23 mouse cellular contexts compared by ENCODE assay signal in genomic region chr2:170042471-170043213, GRCm38 (mm10).
DNase-seq lines count a peak whose midpoint lies in the region; ATAC-seq lines count a peak whose summit lies in the region.
"Had no signal": no experiment of that assay in that cellular context is flagged by ENCODE, and none has a peak within 500 bp of the region (broad histone marks: within the 10 kb centered on the region; RNA-seq: fewer than 3 reads in every experiment).

No protein-coding gene starts in this region.

- H3K9ac ChIP-seq in forebrain, embryonic 16.5 days (replicated peaks; ENCODE audit: low read depth, low read length) = no peak overlapping the region
- no peak overlapping the region for H3K9ac ChIP-seq in kidney, embryonic 16.5 days (replicated peaks; ENCODE audit: low read length)
- H3K9ac ChIP-seq: embryonic facial prominence, embryonic 15.5 days; heart, embryonic 15.5 days; neural tube, embryonic 13.5 days had no signal

- intact Hi-C loops in heart, postnatal 36 days (cut with DNase I) = no loop called here

- no peak for ATAC-seq in forebrain, embryonic 16.5 days
- no peak for ATAC-seq in kidney, embryonic 16.5 days (ENCODE audit: low FRiP score, low TSS enrichment)
- ATAC-seq: hindbrain, postnatal 0 days had no signal

- WGBS in forebrain, embryonic 16.5 days = 81% methylated on average over 12 of the region's 12 CpGs
- WGBS in kidney, embryonic 16.5 days = 85% methylated on average over 12 of the region's 12 CpGs

- no peak overlapping the region for H3K4me2 ChIP-seq in forebrain, embryonic 16.5 days (ENCODE audit: low read length)
- no peak overlapping the region for H3K4me2 ChIP-seq in kidney, embryonic 16.5 days (replicated peaks; ENCODE audit: low read depth, low read length)
- H3K4me2 ChIP-seq: embryonic facial prominence, embryonic 15.5 days; heart, embryonic 15.5 days; midbrain, embryonic 11.5 days; neural tube, embryonic 13.5 days had no signal

- peak; percentile 22 to 43 for DNase-seq in adrenal gland, postnatal 36 days
- no peak for DNase-seq in adrenal gland, adult 18-20 months (ENCODE audit: low spot score in 2 of 2)
- peak; percentile 33 for DNase-seq in thymus, postnatal 4 days
- DNase-seq in thymus, adult 18-20 months = no peak
- peak; percentile 82 for DNase-seq in ZHBTc4 (ENCODE audit: low read depth, low spot score)
- no peak for DNase-seq in heart, postnatal 36 days
- DNase-seq: adrenal gland, adult 2 months; cerebellum, adult 11 months; cerebellum, postnatal 10 days; gastrocnemius, postnatal 25 days; kidney, adult 11 months; layer of hippocampus, postnatal 36 days; lung, adult 2 months; right cerebral cortex, adult 18-20 months had no signal

- no peak overlapping the region for H3K27ac ChIP-seq in forebrain, embryonic 16.5 days (ENCODE audit: low read length)
- H3K27ac ChIP-seq in kidney, embryonic 16.5 days (ENCODE audit: low read length) = no peak overlapping the region
- H3K27ac ChIP-seq: heart, embryonic 15.5 days; hindbrain, embryonic 10.5 days; hindbrain, postnatal 0 days; macrophage; neural tube, embryonic 13.5 days had no signal

- no peaks in the 10 kb centered on the region for H3K36me3 ChIP-seq in forebrain, embryonic 16.5 days (ENCODE audit: control insufficient read depth, insufficient read depth)
- no peaks in the 10 kb centered on the region; the same call in 1 of the 2 replicates for H3K36me3 ChIP-seq in kidney, embryonic 16.5 days (ENCODE audit: insufficient read depth, low read length)
- H3K36me3 ChIP-seq: embryonic facial prominence, embryonic 15.5 days; heart, embryonic 15.5 days; hindbrain, embryonic 10.5 days; neural tube, embryonic 13.5 days had no signal

- peaks cover 37% of the 10 kb centered on the region for H3K27me3 ChIP-seq in forebrain, embryonic 16.5 days (replicated peaks; ENCODE audit: control insufficient read depth, insufficient read depth, low read length)
- no peaks in the 10 kb centered on the region for H3K27me3 ChIP-seq in kidney, embryonic 16.5 days (ENCODE audit: insufficient read depth, low read length)
- H3K27me3 ChIP-seq: embryonic facial prominence, embryonic 15.5 days; heart, embryonic 15.5 days; neural tube, embryonic 13.5 days had no signal

- H3K4me3 ChIP-seq in forebrain, embryonic 16.5 days (replicated peaks; ENCODE audit: low read length) = no peak overlapping the region
- no peak overlapping the region for H3K4me3 ChIP-seq in kidney, embryonic 16.5 days (ENCODE audit: low read length)
- H3K4me3 ChIP-seq: embryonic facial prominence, embryonic 15.5 days; heart, embryonic 15.5 days; hindbrain, embryonic 10.5 days; neural tube, embryonic 13.5 days had no signal

- 0 out of 2 replicates have a peak, but pooled peaks cover 3% of the 10 kb centered on the region for H3K9me3 ChIP-seq in forebrain, embryonic 16.5 days (ENCODE audit: control insufficient read depth, low read length)
- no peaks in the 10 kb centered on the region; the same call in 1 of the 2 replicates for H3K9me3 ChIP-seq in kidney, embryonic 16.5 days (ENCODE audit: low read length)
- H3K9me3 ChIP-seq: embryonic facial prominence, embryonic 15.5 days; heart, embryonic 15.5 days had no signal

- H3K4me1 ChIP-seq in forebrain, embryonic 16.5 days (replicated peaks; ENCODE audit: control insufficient read depth, insufficient read depth, low read length) = peaks cover 4% of the 10 kb centered on the region
- H3K4me1 ChIP-seq in kidney, embryonic 16.5 days (ENCODE audit: insufficient read depth, low read length) = peaks cover 28% of the 10 kb centered on the region
- H3K4me1 ChIP-seq: heart, embryonic 15.5 days had no signal

Comparison
In these comparisons a context has a peak if more than half of its experiments do, and no peak if none do; other contexts are left out.
1. DNase-seq: peak in adrenal gland, postnatal 36 days (2 of 2), thymus, postnatal 4 days (single experiment) and ZHBTc4 (single experiment); none in adrenal gland, adult 18-20 months (0 of 2), thymus, adult 18-20 months (0 of 2) and heart, postnatal 36 days (0 of 2).